Mouse (Mus musculus) kidney, embryonic 15.5 days (tissue): ENCODE measurements at regions not wholly inside any gene's neighbourhood (a gene's known extent, or its start where the extent isn't known, plus 50 kb on each side); places are given as distances from the start of the nearest gene placed in this dataset.

ENCODE experiments used
- ATAC-seq: fragments of 200-750 bp; cut with Nextera tagmentation; replicated peaks from 2 replicates; pipeline ENCODE4 v1.8.0; 2017; ENCODE audit warnings: moderate TSS enrichment; ENCODE audit not compliant: low FRiP score
- H3K27ac ChIP-seq: fragments of 300-500 bp; sonication (generic); 2 replicates; pipeline ENCODE4 v1.5.1; 2015; ENCODE audit warnings: mild to moderate bottlenecking, inconsistent platforms
- H3K27me3 ChIP-seq: fragments of 300-500 bp; sonication (generic); 2 replicates; pipeline ENCODE4 v1.6.1; 2015; ENCODE audit warnings: inconsistent platforms
- H3K36me3 ChIP-seq: fragments of 300-500 bp; sonication (generic); 2 replicates; pipeline ENCODE4 v1.6.1; 2015; ENCODE audit warnings: inconsistent platforms
- H3K4me1 ChIP-seq: fragments of 300-500 bp; sonication (generic); 2 replicates; pipeline ENCODE4 v1.6.1; 2015; ENCODE audit warnings: inconsistent platforms
- H3K4me2 ChIP-seq: fragments of 300-500 bp; sonication (generic); 2 replicates; pipeline ENCODE4 v1.6.1; 2015; ENCODE audit warnings: moderate library complexity, mild to moderate bottlenecking, inconsistent platforms
- H3K4me3 ChIP-seq: fragments of 300-500 bp; sonication (generic); replicated peaks from 2 replicates; pipeline ENCODE4 v1.5.1; 2015; ENCODE audit warnings: mild to moderate bottlenecking, inconsistent platforms
- H3K9ac ChIP-seq: fragments of 300-500 bp; sonication (generic); 2 replicates; pipeline ENCODE4 v1.6.1; 2015; ENCODE audit warnings: mild to moderate bottlenecking, inconsistent platforms
- H3K9me3 ChIP-seq: fragments of 300-500 bp; sonication (generic); replicated peaks from 2 replicates; pipeline ENCODE4 v1.6.1; 2016; ENCODE audit warnings: inconsistent platforms
- WGBS: fragments of 180-500 bp; shearing (Covaris S2); methylation state at CpG from one replicate; pipeline ENCODE4 v1.1.7; 2015; ENCODE audit warnings: mixed read lengths; 5-methylcytosine and 5-hydroxymethylcytosine counted together

DNA sequence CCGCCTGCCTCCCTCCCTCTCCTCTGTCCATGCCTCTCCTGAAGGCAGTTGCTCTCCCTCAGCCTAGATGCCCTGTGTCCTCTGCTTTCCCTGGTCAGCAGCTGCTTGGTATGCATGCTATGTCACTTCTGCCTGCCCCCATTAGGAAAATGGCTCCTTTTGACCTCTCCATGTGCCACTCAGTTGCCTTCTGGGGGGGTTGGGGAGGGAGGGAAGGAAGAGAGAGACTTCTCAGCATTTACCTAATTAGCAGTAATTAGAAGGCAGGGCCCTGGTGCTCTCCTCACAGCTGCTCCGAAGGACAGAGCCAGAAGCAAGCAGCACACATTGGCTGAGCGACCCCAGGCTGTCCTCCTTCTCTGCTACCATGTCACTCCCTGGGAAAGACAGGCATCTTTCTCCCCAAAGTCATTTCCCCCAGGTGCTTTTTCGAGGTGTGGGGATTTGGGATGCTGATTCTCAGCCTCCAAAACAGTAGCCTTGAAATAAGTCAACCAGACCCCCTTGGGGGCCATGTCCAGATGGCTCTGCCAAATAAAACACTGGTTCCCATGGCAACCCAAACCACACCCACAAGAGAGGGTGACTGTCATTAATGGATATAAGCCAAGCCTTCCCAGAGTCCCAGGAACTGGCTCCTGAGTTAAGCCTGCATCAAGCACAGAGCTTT, 145.7 kb upstream of the Cadm1 start:
- Histone ChIP-seq H3K27ac (no peak overlapping the region), H3K9me3 (no peaks in the 10 kb centered on the region), H3K4me2 (no peak overlapping the region), H3K4me1 (peaks cover 21% of the 10 kb centered on the region), H3K4me3 (no peak overlapping the region), H3K9ac (no peak overlapping the region), H3K36me3 (no peaks in the 10 kb centered on the region), H3K27me3 (0 out of 2 replicates have a peak, but pooled peaks cover 3% of the 10 kb centered on the region)
- ATAC-seq = peak; percentile 62; the same call in 1 of the 2 replicates
- 47% methylated on average over 4 of the region's 4 CpGs for WGBS

- H3K4me3 ChIP-seq = no peak overlapping the region
- no peak overlapping the region for H3K27ac ChIP-seq
- ATAC-seq = no peak
- WGBS = 71% methylated on average over 11 of the region's 11 CpGs
- H3K27me3 ChIP-seq = no peaks in the 10 kb centered on the region
- no peaks in the 10 kb centered on the region for H3K36me3 ChIP-seq
- no peak overlapping the region for H3K4me2 ChIP-seq
- H3K9me3 ChIP-seq = no peaks in the 10 kb centered on the region
- peaks cover 21% of the 10 kb centered on the region for H3K4me1 ChIP-seq
- no peak overlapping the region for H3K9ac ChIP-seq
These were observed 143.3 kb upstream of the Cadm1 start for GRCm38 (mm10) chr9:47386646-47387045.

DNA sequence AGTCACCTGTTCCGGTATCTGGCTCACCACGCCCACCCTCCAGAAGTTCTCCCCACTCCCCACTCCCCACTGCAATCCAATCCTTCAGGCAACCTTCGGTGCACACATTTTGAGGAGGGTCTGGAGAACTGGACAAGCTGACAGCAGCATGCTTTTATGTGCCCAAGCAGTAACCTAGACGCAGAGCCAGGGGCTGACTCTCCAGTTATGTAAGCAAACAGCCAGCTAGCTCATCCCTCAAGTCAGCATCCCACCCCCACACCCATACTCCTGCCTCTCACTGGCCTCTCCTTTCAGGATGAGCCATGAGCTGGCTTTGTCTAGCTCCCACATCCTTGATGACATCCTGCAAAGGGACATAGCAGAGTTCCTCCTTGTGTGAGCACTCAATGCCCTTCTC, 142.8 kb upstream of the Cadm1 start:
- no peak overlapping the region for H3K9ac ChIP-seq
- no peak overlapping the region for H3K4me2 ChIP-seq
- peaks cover 21% of the 10 kb centered on the region for H3K4me1 ChIP-seq
- no peaks in the 10 kb centered on the region for H3K36me3 ChIP-seq
- no peak for ATAC-seq
- H3K27me3 ChIP-seq = no peaks in the 10 kb centered on the region
- H3K27ac ChIP-seq = no peak overlapping the region
- H3K4me3 ChIP-seq = no peak overlapping the region
- no peaks in the 10 kb centered on the region for H3K9me3 ChIP-seq
- 38% methylated on average over 4 of the region's 4 CpGs for WGBS

GRCm38 (mm10) chr9:47387716-47388300, 142.2 kb upstream of the Cadm1 start:
- Histone ChIP-seq H3K4me2 (no peak overlapping the region), H3K36me3 (no peaks in the 10 kb centered on the region), H3K4me3 (no peak overlapping the region), H3K9ac (no peak overlapping the region), H3K4me1 (peaks cover 21% of the 10 kb centered on the region), H3K27ac (no peak overlapping the region), H3K9me3 (no peaks in the 10 kb centered on the region), H3K27me3 (no peaks in the 10 kb centered on the region)
- WGBS = 48% methylated on average over 8 of the region's 8 CpGs
- no peak for ATAC-seq

GRCm38 (mm10) chr9:47389901-47390300, 140.1 kb upstream of the Cadm1 start:
- no peaks in the 10 kb centered on the region for H3K9me3 ChIP-seq
- H3K27ac ChIP-seq = no peak overlapping the region
- H3K4me3 ChIP-seq = no peak overlapping the region
- H3K9ac ChIP-seq = no peak overlapping the region
- H3K27me3 ChIP-seq = 0 out of 2 replicates have a peak, but pooled peaks cover 3% of the 10 kb centered on the region
- H3K36me3 ChIP-seq = no peaks in the 10 kb centered on the region
- 84% methylated on average over 6 of the region's 6 CpGs for WGBS
- no peak for ATAC-seq
- H3K4me2 ChIP-seq = no peak overlapping the region
- peaks cover 19% of the 10 kb centered on the region for H3K4me1 ChIP-seq

- Histone ChIP-seq H3K36me3 (no peaks in the 10 kb centered on the region), H3K4me2 (no peak overlapping the region), H3K9ac (no peak overlapping the region), H3K4me3 (no peak overlapping the region), H3K4me1 (peaks cover 21% of the 10 kb centered on the region), H3K27ac (no peak overlapping the region), H3K9me3 (no peaks in the 10 kb centered on the region), H3K27me3 (0 out of 2 replicates have a peak, but pooled peaks cover 3% of the 10 kb centered on the region)
- ATAC-seq = no peak
- WGBS = 87% methylated on average over 5 of the region's 5 CpGs
These were observed 138.3 kb upstream of the Cadm1 start for GRCm38 (mm10) chr9:47391669-47392068.

DNA sequence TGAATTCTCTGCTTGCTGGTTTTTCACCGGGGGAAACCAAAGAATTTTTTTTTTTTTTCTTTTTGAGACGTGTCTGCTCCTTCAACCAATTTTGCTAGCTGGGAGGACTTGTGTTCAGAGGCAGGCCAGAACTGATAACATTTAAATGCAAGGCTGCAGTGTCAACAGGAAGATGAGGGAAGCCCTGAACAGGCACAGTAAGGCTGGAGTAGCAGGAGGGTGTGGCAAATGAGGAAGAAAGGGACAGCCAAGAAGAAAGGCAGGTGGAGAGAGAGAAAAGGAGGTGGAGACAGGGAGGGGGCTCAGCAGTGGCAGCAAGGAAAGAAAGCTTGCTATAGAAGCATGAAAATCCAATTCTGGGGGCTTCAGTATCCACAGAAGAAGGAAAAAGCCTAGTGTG, 130.4 kb upstream of the Cadm1 start:
- WGBS = 5% methylated on average over 2 of the region's 2 CpGs
- Histone ChIP-seq H3K36me3 (no peaks in the 10 kb centered on the region), H3K4me2 (no peak overlapping the region), H3K4me3 (no peak overlapping the region), H3K27me3 (peaks cover 35% of the 10 kb centered on the region), H3K27ac (no peak overlapping the region), H3K4me1 (peaks cover 29% of the 10 kb centered on the region), H3K9me3 (no peaks in the 10 kb centered on the region), H3K9ac (no peak overlapping the region)
- no peak for ATAC-seq

GRCm38 (mm10) chr9:47400117-47400823, 129.7 kb upstream of the Cadm1 start:
- H3K27me3 ChIP-seq = peaks cover 39% of the 10 kb centered on the region
- no peak for ATAC-seq
- H3K9me3 ChIP-seq = no peaks in the 10 kb centered on the region
- H3K4me1 ChIP-seq = peaks cover 30% of the 10 kb centered on the region
- H3K4me2 ChIP-seq = no peak overlapping the region
- no peaks in the 10 kb centered on the region for H3K36me3 ChIP-seq
- 36% methylated on average over 7 of the region's 7 CpGs for WGBS
- H3K27ac ChIP-seq = no peak overlapping the region
- H3K9ac ChIP-seq = no peak overlapping the region
- no peak overlapping the region for H3K4me3 ChIP-seq

DNA sequence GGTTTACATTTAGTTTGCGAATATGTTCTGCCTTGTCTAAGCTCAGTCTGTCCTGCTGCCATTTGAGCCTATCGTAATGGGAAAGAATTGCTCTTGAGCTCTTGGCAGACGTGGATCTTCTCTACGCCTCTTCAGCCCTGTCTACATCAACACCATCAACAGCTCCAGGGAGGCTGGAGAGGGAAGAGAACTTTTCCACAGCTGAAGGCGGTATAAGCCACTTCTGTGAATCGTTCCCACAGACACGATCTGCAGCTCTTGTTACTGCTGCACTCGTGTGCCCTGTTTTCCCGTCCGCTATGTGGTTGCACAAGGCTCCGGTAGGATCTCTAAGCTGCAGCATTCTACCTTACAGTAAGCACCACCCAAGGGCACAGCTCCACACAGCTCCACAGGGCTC, 128.5 kb upstream of the Cadm1 start:
- H3K4me3 ChIP-seq = no peak overlapping the region
- peaks cover 46% of the 10 kb centered on the region for H3K27me3 ChIP-seq
- no peak overlapping the region for H3K9ac ChIP-seq
- H3K9me3 ChIP-seq = no peaks in the 10 kb centered on the region
- 89% methylated on average over 11 of the region's 11 CpGs for WGBS
- H3K4me1 ChIP-seq = peaks cover 41% of the 10 kb centered on the region
- no peak for ATAC-seq
- no peak overlapping the region for H3K4me2 ChIP-seq
- no peaks in the 10 kb centered on the region for H3K36me3 ChIP-seq
- H3K27ac ChIP-seq = no peak overlapping the region

GRCm38 (mm10) chr9:47403317-47403716, 126.7 kb upstream of the Cadm1 start:
- Histone ChIP-seq H3K4me2 (peak overlapping the region; percentile 2; the same call in 1 of the 2 replicates), H3K4me1 (peaks cover 58% of the 10 kb centered on the region), H3K27me3 (peaks cover 50% of the 10 kb centered on the region), H3K27ac (no peak overlapping the region), H3K36me3 (no peaks in the 10 kb centered on the region), H3K4me3 (no peak overlapping the region), H3K9me3 (no peaks in the 10 kb centered on the region), H3K9ac (no peak overlapping the region)
- no peak; the same call in 1 of the 2 replicates for ATAC-seq
- WGBS = 64% methylated on average over 11 of the region's 11 CpGs

DNA sequence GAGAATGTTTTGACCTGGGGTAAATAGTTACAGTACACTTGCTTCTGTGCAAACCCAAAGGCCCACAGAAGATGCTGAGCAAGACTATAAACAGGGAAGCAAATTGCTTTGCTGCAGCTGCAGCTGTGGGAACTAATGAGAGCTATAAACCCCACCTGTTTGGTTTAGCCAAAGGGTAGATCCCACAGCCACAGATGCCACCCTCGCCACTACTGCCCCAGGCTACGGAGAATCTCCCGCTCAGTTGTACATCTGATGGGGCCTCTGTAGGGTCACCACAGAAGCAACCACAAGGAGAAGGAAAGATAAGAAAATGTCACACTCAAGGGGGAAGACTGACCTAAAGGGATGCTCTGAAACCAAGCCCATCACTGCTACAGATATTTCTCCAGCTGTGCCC, 125.2 kb upstream of the Cadm1 start:
- no peak overlapping the region for H3K27ac ChIP-seq
- WGBS = 25% methylated on average over 3 of the region's 3 CpGs
- no peak overlapping the region for H3K9ac ChIP-seq
- H3K9me3 ChIP-seq = no peaks in the 10 kb centered on the region
- no peak overlapping the region for H3K4me3 ChIP-seq
- peaks cover 58% of the 10 kb centered on the region for H3K4me1 ChIP-seq
- no peak overlapping the region for H3K4me2 ChIP-seq
- H3K36me3 ChIP-seq = no peaks in the 10 kb centered on the region
- H3K27me3 ChIP-seq = peaks cover 59% of the 10 kb centered on the region
- no peak for ATAC-seq

DNA sequence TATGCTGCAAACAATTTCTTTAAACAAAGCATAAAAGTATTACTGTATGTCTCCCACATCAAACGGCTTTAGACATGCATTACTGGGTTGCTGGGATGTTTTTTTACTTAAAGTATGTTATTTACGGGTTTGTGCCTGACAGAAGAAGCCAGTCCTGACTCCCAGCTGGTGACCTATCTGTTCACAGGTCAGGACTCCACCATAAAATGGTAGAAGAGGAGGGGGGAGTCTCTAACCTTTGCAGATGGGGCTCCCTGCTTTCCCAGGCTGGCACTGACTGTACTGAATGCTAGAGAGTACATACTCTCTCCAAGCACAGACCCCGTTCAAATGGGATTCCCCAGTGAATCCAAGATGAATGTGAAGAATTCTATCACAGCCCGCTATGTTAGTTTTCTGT, 124.4 kb upstream of the Cadm1 start:
- Histone ChIP-seq H3K4me2 (no peak overlapping the region), H3K9ac (no peak overlapping the region), H3K27me3 (peaks cover 63% of the 10 kb centered on the region), H3K9me3 (no peaks in the 10 kb centered on the region), H3K4me3 (no peak overlapping the region), H3K27ac (no peak overlapping the region), H3K36me3 (no peaks in the 10 kb centered on the region), H3K4me1 (peaks cover 57% of the 10 kb centered on the region)
- no peak for ATAC-seq
- 26% methylated on average over 4 of the region's 4 CpGs for WGBS
